Mouse (Mus musculus) left cerebral cortex, adult 18-20 months (tissue): Measurements from ENCODE around the gene Usp45. TPM values are rescaled to one million over a fixed set of nuclear protein-coding genes. Genes with fewer than 3 reads are reported as not detected.
A peak's percentile ranks its signal among the peaks of the same experiment; 100 is the strongest.

Source experiments
- DNase-seq, 2 experiments: peaks; one replicate each; pipeline ENCODE4 v3.0.0; 2021 to 2022; ENCODE audit warnings: low spot score in 2 of 2, mixed read lengths in 1 of 2
- total RNA-seq, 2 experiments: library from RNA; stranded (reverse); gene quantifications; 2 replicates each; pipeline ENCODE4 v1.2.3; 2021

The Usp45 gene
- total RNA-seq, 2 experiments from 2014 or later, result 42.2 to 51.0 TPM

DNA sequence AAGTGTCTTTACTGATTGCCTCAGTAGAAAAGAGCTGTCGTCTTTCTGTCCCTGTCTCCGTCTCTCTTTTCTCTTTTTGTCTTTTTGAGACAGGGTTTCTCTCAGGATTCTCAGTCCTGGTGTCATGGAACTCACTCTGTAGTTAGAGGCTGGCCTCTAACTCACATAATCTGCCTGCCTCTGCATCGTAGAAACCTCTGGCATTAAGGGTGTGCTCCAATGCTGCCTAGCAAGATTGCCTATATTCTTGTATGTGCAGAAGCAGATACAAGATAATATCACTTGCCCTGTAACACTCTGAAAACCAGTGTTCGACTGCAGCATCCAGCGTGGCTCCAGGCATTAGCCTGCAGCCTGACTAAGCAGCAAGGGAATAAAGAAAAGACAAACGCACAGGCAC, 21.9 kb downstream of the Usp45 start:
- DNase-seq, result no peak

DNA sequence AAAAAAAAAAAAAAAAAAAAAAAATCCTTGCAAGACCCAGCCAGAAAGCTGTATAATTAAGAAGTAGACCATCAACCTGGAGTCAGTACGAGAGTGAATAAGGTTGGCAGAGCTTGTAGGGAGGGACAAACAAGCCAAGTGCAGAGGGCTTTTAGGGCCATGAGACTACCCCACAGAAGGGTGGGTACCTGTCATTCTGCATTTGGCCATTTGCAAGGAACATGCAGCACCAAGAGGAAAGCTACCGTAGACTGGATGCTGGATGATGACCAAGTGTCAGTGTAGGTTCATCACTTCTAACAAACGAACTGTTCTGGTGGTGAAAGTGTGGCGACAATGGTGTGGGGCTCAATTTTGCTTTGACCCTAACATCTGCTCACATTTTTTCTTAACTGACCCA, 22.9 kb downstream of the Usp45 start:
- no peak for DNase-seq

DNA sequence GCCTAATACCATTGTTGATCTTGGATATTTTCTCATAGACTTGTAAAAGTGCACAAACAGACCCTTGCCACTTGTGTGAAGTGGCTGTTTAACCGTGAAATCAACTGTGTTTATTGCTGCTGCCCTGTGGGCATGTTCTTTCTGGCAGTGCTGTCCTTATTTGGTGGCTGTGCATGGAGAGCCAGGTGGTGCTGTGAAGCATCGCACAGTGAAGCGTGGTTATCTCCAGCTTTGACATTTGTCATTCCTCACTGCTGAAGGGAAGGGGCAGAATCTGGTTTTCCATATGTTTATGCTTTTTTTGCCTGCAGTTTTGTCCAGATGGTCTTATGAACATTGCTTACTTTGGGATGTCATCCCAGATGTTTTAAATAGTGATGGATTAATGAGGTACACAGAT, 26.7 kb downstream of the Usp45 start:
- no peak for DNase-seq

DNA sequence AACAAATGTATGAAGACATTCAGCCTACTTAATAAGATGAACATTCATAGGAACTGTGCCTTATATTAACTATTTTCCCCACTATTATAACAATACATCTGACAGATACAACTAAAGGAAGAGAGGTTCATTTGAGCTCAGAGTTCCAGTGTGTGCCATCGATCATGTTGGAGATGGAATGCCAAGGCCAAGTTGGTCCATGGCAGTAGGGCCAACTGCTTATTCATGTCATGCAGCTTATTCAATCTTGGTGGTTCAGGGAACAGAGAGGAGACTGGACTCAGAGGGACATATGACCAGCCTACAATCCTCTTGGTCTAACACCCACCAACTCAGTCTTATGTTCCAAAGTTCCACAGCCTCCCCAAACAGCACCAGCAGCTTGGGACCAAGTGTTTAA, 34.1 kb downstream of the Usp45 start:
- no peak for DNase-seq

DNA sequence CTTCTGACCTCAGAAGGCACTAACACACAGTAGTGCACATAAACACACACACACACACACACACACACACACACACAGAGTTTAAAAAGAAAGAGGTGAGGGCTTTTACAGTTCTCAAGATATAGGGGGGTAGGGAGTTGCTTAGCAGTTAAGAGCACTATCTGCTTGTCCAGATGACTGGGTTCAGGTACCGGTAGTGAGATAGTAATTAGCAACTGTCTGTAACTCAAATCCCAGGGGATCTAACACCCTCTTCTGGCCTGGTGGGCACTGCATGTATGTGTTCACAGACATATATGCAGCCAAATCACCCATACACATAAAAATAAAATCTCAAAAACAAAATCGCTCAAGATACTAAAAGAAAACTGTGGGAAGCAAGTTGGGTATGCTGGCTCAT, 34.7 kb downstream of the Usp45 start:
- no peak for DNase-seq

DNA sequence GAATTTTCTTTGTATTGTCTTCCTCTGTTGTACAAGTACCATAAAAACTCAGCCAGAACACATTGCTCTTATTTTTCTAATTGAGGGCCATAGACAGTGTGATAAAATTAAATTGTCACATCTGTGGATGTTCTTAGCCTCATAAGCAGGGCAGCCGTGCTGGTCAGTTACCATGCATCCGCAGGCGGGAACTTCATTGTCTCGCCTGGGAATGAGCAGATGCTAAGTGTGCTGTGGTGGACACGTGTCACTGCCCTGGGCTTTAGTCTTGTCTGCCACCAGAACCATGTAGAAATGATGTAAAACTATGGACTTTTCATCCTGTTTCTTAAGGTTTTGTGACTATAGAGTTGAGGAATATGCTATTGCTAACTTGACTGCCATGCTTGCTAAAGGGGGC, 40.2 kb downstream of the Usp45 start:
- DNase-seq, result no peak

DNA sequence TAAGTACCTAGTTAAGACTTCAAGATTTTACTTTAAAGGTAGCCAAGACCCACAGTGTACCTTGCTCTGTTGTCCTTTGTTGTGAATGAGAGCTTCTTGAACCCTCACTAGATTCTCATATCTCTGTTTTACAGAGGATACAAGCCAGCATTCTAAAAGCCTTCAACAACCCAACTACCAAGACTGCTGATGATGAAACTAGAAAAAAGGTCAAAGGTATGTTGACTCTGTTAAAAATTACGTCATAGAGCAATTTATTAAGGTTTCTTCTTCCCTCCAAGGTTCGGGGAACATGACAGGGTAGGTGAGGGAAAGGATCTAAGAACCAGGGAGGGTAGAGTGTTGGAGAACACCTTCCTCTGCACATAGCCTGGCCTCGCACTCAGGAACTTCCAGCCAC, 43.7 kb downstream of the Usp45 start:
- DNase-seq, result no peak

DNA sequence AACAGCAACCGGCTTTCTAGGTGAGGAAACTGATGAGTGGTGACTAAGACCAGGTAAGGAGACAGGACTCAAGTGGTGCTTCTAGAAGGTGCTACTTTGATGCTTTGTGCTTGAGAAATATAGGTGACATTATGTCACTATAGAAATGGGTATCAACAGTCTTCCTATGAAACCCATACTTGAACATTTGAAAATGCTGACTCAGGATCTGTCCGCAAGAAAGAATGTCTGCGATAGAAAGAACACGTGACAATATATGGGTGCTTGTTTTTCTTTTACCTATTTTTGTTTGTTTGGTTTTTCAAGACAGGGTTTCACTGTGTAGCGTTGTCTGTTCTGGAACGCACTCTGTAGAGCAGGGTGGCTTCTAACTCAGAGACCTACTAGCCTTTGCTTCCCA, 45.7 kb downstream of the Usp45 start:
- no peak for DNase-seq

DNA sequence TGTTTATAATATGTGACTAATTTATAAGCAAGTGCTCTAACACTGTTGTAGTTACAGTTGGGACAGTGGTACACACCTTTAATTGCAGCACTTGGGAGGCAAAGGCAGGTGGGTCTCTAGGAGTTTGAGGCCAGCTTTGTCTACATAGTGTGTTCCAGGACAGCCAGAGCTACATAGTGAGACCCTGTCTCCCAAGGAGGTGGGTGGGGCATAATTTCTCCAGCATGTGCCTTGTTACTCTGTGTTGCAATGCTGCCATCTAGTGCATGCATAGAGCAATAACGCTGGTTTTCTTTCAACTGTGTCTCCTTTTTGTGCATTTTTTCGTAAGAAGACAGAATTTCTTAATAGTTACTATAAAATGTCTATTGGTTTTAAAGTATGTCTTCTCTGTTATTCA, 47.1 kb downstream of the Usp45 start:
- DNase-seq, result peak; percentile 21 to 26

DNA sequence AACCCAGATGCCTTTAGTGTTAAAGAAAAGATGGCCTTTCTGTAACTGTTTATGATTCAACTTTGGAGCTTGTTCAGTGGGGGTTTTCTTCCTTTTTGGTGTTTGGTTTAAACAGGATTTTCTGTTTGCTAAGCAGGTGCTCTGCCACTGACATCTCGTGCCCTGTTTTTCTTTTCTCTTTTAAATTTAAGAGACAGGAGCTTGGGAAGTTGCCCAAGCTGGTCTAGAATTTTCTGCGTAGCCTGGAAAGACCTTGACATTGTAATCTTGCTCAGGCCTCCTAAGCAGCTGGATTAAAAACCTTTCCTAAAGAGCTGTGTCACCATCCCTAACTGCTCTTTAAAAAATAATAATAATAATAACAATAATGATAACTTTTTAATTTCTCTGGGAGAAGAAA, 59.7 kb downstream of the Usp45 start:
- no peak for DNase-seq

DNA sequence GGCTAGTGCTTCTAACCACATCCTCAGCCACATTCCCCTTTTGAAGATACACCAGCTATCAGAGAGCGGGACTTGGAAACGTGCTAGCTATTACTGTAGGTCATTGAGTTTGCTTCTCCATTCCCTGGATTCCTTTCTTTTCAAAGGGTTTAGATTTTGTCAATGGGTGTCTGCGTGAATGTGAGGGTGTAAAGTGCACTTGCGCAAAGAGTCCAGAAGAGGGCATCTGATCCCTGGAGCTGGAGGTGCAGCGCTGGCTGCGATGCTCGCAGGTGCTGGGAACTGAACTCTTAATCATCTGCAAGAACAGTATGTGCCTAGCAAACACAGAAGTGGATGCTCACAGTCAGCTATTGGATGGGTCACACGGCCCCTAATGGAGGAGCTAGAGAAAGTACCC, 65.9 kb downstream of the Usp45 start:
- no peak for DNase-seq

DNA sequence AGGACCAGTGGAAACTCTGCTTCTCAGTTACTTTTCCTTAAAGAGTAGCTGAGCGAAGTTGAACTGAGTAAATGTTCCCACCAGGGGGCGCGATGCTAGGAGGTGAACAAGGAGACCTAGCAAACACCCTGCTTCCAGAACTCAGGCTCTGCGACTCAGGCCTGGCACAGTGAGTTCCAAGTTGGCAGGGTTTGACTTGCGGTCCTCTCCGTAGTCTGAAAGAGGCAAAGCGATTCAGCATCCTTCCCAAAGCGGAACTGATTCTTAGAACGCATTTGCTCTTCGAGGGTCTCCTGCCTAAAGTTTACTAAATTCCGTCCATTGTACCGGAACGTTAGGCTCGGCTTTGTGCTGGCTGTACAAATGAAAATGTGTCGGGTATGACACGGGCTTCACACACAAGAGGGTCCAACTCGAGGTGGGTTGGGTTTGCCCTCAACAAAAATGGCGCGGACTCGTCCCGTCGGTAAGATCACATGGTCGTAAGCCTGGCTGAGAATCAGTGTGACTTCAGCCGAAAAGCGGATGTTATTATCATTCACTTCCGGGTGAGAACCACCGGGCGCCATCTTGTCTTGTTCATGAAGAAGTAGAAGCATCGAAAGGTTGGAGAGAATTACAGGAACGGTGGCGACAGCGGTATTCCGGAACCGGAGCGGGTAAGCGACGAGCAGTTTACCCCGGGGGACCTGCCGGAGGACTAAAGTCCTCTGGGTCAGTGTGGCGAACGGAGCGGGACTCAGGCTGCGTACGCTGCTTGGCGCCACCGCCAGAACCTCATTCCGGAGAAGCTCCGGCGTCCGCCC, 80.7 kb downstream of the Usp45 start, which contains the start of gene Pnisr:
TSS of gene Pnisr (plus strand) at position 103 of the 806 bp plus-strand sequence.
- peak; percentile 95 to 97 for DNase-seq

DNA sequence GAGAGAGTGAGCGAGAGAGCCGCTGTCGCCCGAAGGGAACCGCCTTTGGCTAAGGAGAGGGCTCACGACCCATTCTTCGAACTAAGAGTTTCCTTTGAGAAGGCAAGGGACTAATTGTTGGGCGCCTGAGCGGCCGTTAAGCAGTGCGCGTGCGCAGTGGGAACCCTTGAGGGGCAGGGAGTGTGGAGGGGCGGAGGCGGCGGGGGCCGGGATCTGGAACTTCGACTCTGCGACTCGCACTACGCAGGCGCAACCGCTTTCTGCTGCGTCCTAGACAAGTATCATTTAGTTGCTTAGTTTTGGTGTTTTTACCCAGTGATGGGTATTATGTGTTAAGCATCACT, 81.3 kb downstream of the Usp45 start:
- DNase-seq, result peak; percentile 89 to 91

DNA sequence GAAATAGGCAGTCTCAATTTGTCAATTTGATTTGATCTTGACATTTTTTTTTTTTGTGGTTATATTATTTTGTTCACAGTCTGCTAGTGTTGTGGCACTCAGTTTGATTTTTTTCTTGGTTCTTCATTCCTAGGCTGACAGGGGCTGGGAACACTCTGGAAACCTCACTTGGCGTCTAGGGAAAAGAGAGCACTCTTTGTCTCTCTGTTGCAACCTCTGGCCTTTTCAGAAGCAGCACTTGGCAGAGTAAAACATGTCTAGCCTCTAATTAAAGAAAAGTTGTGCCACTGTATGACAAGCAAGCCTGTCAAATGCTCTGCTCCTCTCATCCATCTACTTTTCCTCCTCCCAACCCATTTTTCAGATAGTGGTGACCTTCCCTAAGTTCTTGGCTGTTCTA, 90.5 kb downstream of the Usp45 start:
- no peak for DNase-seq

DNA sequence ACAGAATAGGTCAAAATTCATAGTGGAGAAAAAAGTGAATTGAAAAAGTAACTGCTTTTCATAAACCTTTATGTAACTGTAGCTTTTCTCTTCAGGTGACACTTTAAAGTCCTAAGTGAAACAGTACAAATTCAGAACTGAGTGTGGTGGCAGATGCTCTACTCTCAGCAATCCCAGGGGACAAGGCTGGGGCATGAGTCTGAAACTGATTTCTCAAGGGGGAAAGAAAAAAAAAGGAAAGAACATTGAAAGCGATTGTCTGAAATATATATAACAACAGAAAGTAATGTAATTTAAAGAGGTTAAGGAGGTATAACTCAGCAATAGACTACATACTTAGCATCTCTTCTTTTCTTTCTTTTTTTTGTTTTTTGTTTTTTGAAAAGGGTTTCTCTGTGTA, 98.3 kb downstream of the Usp45 start:
- DNase-seq, result no peak

DNA sequence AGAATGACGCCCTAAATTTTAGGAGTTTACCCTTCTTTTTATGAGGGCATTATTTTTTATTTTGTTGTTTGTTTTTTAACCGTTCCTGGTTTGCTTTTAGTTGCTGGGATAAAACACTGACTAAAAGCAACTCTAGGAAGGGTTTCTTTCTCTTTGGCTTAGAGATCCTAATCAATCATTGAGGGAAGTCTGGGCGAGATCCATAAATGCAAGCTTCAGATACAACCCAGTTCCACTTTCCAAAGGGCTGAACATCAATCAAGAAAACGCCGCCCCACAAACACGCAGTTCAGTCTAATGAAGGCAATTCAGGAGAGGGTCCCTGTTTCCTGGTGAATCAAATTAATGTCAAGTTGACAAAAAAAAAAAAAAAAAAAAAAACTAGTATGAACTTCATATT, 111.8 kb downstream of the Usp45 start:
- no peak for DNase-seq

DNA sequence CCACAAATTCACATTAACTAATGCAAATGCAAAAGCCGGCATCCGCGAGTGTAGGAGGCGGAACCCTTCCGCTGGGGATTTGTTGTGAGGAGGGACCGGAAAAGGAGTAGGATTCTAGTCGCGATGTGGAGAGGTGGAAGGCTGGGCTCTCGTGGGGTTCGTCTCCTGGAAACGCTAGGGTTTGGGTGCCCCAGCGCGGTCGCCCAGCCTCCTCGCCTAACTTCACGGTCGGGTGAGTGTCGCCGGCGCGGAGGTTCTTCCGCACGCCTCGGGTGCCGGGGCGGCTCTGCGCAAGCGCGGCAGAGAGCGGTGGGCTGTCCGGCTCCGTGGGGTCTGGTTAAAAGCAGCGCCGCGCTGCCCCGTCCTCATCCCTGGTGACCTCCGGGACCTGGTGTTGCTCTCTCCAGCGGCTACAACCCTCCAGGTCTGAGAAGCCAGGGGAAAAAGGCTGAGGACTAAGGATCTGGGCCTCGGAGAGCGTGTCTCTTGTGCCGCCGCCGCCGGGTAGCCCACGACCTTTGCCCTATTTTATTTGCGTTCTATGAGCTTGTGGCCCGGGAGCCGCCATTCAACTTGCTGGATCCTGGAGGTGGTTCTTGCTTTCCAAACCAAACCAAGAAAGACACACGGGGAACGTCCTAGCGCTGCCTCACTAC, 112.7 kb downstream of the Usp45 start, which contains the start of gene Coq3:
TSS of gene Coq3 (plus strand) at position 109 of the 656 bp plus-strand sequence.
- peak; percentile 78 to 89 for DNase-seq

DNA sequence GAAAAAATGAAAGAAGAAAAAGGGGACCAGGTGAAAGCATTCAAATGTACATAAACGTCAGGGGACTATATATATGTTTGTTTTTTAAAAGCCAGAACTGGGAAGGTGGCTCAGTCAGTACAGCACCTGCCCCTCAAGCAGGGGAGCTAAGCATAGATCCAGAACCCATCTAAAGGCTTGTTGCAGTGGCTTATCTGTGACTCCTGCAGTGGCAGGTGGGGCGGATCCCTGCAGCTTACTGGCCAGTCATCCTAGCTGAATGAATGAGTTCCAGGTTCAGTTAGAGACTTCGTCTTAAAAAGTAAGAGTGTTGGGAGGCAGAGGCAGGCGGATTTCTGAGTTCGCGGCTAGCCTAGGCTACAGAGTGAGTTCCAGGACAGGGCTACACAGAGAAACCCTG, 115.8 kb downstream of the Usp45 start:
- DNase-seq, result no peak

DNA sequence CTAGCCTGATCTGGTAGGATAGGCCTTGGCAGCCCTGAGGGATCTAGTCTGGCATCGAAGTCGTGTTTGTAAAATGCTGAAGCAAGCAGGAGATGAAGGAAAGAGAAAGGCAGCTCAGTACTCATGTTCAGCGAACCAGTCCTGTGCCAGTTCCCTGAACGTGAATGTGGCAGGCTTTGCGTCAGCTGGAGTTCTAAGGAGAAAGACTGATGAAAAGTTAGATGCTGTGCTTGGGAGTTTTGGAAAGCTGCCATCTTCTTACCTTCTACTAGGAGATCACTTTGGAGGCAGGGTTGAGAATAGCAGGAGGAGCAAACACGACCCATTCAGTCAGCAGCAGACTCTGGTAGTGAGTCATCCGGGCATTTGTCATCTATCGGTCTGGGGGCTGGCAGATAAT, 118.9 kb downstream of the Usp45 start:
- no peak for DNase-seq
